Mouse (Mus musculus): Measurements from ENCODE around the gene Vps52.
"Not testable (repeated sequence)": the region's sequence is repeated elsewhere in the genome, so short reads cannot be mapped to it uniquely, and the experiment has no call there.

Gene Vps52

DNA sequence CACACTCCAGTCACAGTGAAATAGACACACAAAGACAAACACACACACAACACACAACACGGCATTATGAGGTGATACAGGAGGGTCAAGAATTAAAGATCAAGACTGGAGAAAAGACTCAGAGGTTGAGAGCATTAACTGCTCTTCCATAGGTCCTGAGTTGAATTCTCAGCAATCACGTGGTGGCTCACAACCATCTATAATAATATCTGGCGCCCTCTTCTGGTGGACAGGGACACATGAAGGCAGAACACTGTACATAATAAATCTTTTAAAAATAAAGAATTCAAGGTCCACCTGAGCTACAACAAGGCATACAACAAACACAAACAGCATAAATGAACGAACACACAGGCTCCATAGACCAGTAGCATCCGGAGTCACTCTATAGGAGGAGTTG is 13.3 kb downstream of the Vps52 start:
- DNase-seq = no peak

DNA sequence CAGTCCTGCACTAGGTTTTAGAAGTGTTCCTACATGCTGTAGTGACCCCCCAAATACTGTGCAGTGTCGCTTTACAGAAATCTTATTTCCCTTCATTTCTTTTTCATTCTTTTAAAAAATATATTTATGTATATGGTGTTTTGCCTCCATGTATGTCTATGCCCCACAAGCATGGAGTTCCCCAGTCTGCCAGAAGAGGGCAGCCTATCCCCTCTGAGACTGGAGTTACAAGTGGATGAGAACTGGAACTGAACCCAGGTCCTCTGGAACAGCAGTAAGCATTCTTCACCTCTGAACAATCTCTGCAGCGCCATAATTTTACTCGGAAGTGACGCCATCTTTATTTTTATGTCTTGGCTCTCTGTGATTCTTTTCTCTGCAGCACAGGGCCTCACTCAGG is 13.8 kb downstream of the Vps52 start:
- no peak for DNase-seq

- no peak for DNase-seq
Measured at GRCm38 (mm10) chr17:33972691-33973090, 17.1 kb downstream of the Vps52 start.

DNA sequence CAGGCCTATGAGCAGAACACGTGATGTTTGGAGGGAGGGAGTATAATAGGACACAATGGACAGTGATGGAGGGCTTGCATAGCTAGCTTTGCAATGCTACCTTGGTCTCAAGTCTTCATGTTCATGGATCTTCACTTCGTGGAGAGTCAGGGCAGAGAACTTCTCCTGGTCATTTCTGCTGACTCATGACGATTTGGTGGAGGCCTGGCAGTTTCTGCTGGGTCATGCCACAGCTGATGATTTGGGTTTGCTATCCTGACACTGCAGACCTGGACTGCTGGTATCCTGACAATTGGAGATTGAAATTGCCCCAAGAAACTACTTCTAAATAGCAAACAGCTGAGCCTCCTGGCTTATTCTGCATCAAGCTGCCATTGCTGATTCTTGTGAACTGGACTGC is 18.0 kb downstream of the Vps52 start:
- no peak for DNase-seq

GRCm38 (mm10) chr17:33977861-33978557 is 22.4 kb downstream of the Vps52 start:
- no peak for DNase-seq

- no peak for DNase-seq
Measured at GRCm38 (mm10) chr17:33978631-33979031, 23.0 kb downstream of the Vps52 start.

- no peak for DNase-seq
Measured at GRCm38 (mm10) chr17:33979512-33980050, 24.0 kb downstream of the Vps52 start.

- no peak for DNase-seq
Measured at GRCm38 (mm10) chr17:33980181-33981035, 24.8 kb downstream of the Vps52 start.

- peak; percentile 81 for DNase-seq
Measured at GRCm38 (mm10) chr17:33981192-33981909, 25.7 kb downstream of the Vps52 start.

- not testable (repeated sequence) for DNase-seq
Measured at GRCm38 (mm10) chr17:33982136-33982535, 26.5 kb downstream of the Vps52 start.

DNA sequence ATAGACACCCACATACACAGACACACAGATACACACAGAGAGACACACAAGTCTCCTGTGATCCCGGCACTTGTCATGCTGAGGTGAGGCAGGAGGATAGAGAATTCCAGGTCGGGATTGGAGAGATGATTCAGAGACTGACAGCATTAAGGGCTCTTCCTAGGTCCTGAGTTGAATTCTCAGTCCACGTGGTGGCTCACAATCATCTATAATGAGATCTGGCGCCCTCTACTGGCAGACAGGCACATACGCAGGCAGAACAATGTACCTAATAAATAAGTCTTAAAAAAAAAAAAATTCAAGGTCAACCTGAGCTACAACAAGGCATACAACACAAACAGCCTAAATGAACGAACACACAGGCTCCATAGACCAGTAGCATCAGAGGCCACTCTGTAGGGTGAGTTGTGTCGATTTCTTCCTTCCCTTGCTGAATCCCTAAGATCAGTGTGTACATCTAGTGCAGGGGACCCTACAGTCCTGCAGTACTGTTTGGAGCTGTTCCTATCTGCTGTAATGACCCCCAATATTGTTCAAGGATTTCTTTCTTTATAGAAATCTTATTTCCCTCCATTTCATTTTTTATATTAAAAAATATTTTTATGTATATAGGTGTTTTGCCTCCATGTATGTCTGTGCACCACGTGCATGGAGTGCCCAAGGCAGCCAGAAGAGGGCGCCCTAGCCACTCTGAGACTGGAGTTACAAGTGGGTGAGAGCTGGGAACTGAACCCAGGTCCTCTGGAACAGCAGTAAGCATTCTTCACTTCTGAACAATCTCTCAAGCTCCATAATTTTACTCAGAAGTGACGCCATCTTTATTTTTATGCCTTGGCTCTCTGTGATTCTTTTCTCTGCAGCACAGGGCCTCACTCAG is 36.4 kb downstream of the Vps52 start:
- no peak for DNase-seq

- DNase-seq = no peak
Measured at GRCm38 (mm10) chr17:33994959-33995358, 39.3 kb downstream of the Vps52 start.

DNA sequence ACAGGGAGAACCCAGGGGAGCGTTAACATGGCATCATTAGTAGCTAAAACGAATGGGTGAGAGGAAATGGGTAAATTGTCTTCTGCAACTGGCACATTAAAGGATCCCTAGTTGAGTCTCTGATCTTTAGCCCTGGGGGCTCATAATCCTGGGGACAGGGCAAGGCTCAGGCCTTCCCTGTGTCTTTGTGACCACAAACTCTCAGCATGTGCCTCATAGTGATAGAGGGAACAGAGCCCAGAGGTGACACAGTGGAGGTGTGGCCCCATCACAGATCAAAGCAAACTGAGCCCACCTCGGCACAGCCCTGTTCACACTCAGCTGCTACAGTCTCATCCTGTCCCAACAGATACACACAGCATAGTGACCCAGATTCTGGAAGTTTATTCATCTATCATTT is 40.0 kb downstream of the Vps52 start:
- DNase-seq = no peak

GRCm38 (mm10) chr17:33997025-33997424 is 41.4 kb downstream of the Vps52 start:
- not testable (repeated sequence) for DNase-seq

- not testable (repeated sequence) for DNase-seq
Measured at GRCm38 (mm10) chr17:33998697-33999096, 43.1 kb downstream of the Vps52 start.

GRCm38 (mm10) chr17:33999341-34000149 is 43.9 kb downstream of the Vps52 start:
- DNase-seq = no peak

GRCm38 (mm10) chr17:34000150-34000537 is 44.5 kb downstream of the Vps52 start, which contains the start of gene H2-K1:
TSS of gene H2-K1 (minus strand) at chr17:34000347.
- DNase-seq = peak; percentile 68

GRCm38 (mm10) chr17:34000796-34001195 is 45.2 kb downstream of the Vps52 start:
- not testable (repeated sequence) for DNase-seq

DNA sequence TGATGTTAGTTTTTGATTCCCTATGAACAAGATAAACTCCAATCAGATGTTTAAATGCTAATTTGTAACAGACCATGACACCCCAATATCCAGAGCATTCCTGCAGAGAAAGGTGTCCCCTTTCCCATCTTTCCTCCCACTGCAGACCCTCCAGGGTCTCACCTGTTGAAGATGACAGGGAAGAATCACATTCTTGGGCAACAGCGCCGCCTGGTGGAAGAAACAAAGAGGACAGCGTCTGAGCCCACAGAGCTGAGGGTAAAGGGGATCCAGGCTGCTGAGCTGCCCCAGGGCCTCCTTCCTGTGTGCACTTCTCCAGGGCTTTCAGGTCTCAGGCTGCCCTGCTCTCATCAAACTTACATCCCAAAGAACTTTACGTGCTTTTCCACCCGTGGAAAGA is 47.8 kb downstream of the Vps52 start:
- DNase-seq = no peak

GRCm38 (mm10) chr17:34006570-34006969 is 51.0 kb downstream of the Vps52 start:
- no peak for DNase-seq

- no peak for DNase-seq
Measured at GRCm38 (mm10) chr17:34010156-34010555, 54.5 kb downstream of the Vps52 start.

Data from right cerebral cortex, postnatal 25 days (tissue).